Mouse (Mus musculus) right cerebral cortex, adult 18-20 months (tissue): ENCODE data around the gene Acss2.

Experiments
- DNase-seq: peaks from one replicate; pipeline ENCODE4 v3.0.0; 2022; ENCODE audit warnings: mixed read lengths

Acss2 gene

GRCm38 (mm10) chr2:155630153-155630552 lies 112.4 kb downstream of the Acss2 start:
- no peak for DNase-seq

- DNase-seq, result peak; percentile 53
Measured at GRCm38 (mm10) chr2:155630590-155631416, 113.1 kb downstream of the Acss2 start.

- DNase-seq, result no peak
Measured at GRCm38 (mm10) chr2:155632138-155632936, 114.6 kb downstream of the Acss2 start.

GRCm38 (mm10) chr2:155633121-155633520 lies 115.4 kb downstream of the Acss2 start:
- DNase-seq, result no peak

GRCm38 (mm10) chr2:155633731-155634130 lies 116.0 kb downstream of the Acss2 start:
- no peak for DNase-seq

GRCm38 (mm10) chr2:155634562-155634961 lies 116.8 kb downstream of the Acss2 start:
- DNase-seq, result no peak
